Mouse (Mus musculus): Measurements from ENCODE around the gene Cntn2. TPM values are rescaled to one million over a fixed set of nuclear protein-coding genes. Genes with fewer than 3 reads are reported as not detected.
A peak's percentile ranks its signal among the peaks of the same experiment; 100 is the strongest.

Gene Cntn2
- under 1 TPM in 1 of 2 experiments, not detected in 1; 0.08 TPM for total RNA-seq (2021)
- long read RNA-seq, experiment 1, result 0 reads
- long read RNA-seq, experiment 2, result 0 reads

- DNase-seq, result no peak
- TF ChIP-seq CTCF (IDR thresholded peaks at IDR 0.05), result no peak
- H3K27ac ChIP-seq, result no peak within 1 kb of the TSS
- intact Hi-C loops (cut with DNase I), result no loop called here
- no peak within 1 kb of the TSS for H3K4me3 ChIP-seq
Measured at GRCm38 (mm10) chr1:132542762-132543306, at the start of gene Cntn2. TSS of gene Cntn2 (minus strand) at chr1:132543256.

GRCm38 (mm10) chr1:132592145-132592544 lies 49.1 kb upstream of the Cntn2 start:
- Histone ChIP-seq H3K27ac (no peak overlapping the region), H3K4me3 (no peak overlapping the region)
- no peak for TF ChIP-seq CTCF (IDR thresholded peaks at IDR 0.05)
- intact Hi-C loops (cut with DNase I), result no loop called here
- no peak for DNase-seq

DNA sequence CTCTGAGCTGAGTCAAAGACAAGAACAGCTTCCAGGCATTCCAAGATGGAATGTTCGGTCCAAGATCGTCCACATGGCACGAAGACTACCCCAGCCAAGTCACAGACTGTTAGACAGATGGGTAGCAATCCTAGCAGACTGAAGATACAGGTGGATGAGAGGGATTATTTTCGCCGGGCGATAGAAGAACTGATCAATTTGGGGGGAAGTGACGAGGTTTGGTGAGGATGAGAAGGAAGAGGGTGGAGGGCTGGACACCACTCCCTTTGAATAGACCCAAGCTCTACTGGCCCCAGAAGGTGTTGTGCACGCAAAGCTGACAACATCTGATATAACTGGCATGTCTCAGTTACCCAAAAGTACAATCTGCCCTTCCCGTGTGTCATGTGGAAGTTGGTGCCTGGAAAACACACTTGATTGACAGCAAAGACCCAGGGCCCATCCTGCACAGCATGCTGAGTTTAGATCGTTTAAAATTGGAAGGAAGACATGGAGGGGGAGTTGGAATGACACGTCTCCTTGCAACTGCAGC lies 48.4 kb upstream of the Cntn2 start:
- H3K27ac ChIP-seq, result no peak overlapping the region
- DNase-seq, result no peak
- no peak for TF ChIP-seq CTCF (IDR thresholded peaks at IDR 0.05)
- H3K4me3 ChIP-seq, result no peak overlapping the region
- intact Hi-C loops (cut with DNase I), result no loop called here

- H3K27ac ChIP-seq, result no peak overlapping the region
- TF ChIP-seq CTCF (IDR thresholded peaks at IDR 0.05), result no peak
Measured at GRCm38 (mm10) chr1:132586679-132587201, 43.7 kb upstream of the Cntn2 start.

DNA sequence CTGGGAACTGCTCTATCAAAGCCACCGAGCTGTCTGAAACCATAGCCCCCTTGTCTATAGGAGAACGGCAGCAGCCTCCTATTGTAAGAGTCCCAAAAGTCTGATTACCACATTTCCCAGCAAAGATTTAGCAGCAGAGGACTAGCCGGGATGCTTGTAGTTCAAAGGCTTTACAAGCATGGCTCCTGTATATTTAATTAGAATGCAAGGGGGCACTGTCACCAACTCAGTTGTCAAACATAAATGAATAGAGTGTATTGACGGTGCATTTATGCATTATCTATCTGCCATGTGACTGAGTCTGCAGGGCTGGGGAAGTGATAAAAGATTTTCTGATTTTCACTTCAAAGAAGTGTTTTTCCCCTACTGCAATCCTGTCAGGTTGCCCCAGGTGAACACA lies 42.3 kb upstream of the Cntn2 start:
- no peak overlapping the region for H3K4me3 ChIP-seq
- H3K27ac ChIP-seq, result no peak overlapping the region
- intact Hi-C loops (cut with DNase I), result no loop called here
- TF ChIP-seq CTCF (IDR thresholded peaks at IDR 0.05), result no peak
- DNase-seq, result no peak

More at GRCm38 (mm10) chr1:132586679-132587201, 43.7 kb upstream of the Cntn2 start:
- intact Hi-C loops (cut with DNase I), result no loop called here
- H3K4me3 ChIP-seq, result no peak overlapping the region
- no peak for DNase-seq

GRCm38 (mm10) chr1:132582998-132583604 lies 40.0 kb upstream of the Cntn2 start:
- TF ChIP-seq CTCF (IDR thresholded peaks at IDR 0.05), result no peak
- Histone ChIP-seq H3K4me3 (no peak overlapping the region), H3K27ac (no peak overlapping the region)
- intact Hi-C loops (cut with DNase I), result no loop called here
- DNase-seq, result no peak

GRCm38 (mm10) chr1:132581845-132582839 lies 39.1 kb upstream of the Cntn2 start:
- no peak for TF ChIP-seq CTCF (IDR thresholded peaks at IDR 0.05)
- no peak for DNase-seq
- intact Hi-C loops (cut with DNase I), result no loop called here
- no peak overlapping the region for H3K27ac ChIP-seq
- no peak overlapping the region for H3K4me3 ChIP-seq

DNA sequence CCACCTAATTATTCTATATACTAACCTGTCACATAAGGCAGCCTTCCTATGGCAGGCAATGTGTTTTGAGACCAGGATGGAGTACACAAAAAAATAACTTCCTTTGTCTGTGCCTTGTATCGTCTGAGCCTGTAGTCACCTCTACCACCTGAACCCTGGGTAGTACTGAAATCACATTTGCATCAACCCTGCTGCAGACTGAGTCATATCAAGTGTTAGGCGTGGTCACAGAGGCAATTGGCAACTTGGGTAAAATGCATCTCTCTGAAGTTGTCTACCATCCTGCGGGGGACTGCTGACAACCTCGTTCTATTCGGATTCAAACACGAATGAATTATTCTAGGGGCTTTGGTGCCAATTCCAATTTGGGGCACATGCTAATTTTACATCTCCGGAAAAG lies 37.0 kb upstream of the Cntn2 start:
- DNase-seq, result no peak
- Histone ChIP-seq H3K27ac (no peak overlapping the region), H3K4me3 (no peak overlapping the region)
- intact Hi-C loops (cut with DNase I), result no loop called here
- TF ChIP-seq CTCF (IDR thresholded peaks at IDR 0.05), result no peak

GRCm38 (mm10) chr1:132576845-132577244 lies 33.8 kb upstream of the Cntn2 start:
- DNase-seq, result no peak
- H3K4me3 ChIP-seq, result no peak overlapping the region
- TF ChIP-seq CTCF (IDR thresholded peaks at IDR 0.05), result no peak
- intact Hi-C loops (cut with DNase I), result no loop called here
- H3K27ac ChIP-seq, result no peak overlapping the region

DNA sequence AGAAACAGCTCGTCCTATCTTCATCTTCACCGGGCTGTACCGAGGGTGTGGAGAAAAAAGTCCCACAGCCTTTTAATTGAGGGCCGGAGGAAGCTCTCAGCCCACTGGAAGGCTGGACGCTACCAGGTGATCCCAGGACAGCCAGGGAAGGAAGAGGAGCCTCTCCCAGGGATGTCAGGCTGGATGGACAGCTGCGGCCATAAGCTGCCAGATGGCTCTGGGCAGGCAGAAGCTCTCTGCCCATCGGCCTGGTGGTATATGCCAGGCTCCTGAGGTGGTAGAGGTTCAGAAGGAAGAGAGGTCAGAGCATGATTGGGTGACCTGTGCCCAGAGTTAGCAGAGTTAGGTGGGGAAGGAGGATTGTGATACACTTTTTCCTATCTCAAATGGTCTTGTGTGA lies 29.8 kb upstream of the Cntn2 start:
- Histone ChIP-seq H3K27ac (no peak overlapping the region), H3K4me3 (no peak overlapping the region)
- DNase-seq, result peak; percentile 33
- intact Hi-C loops (cut with DNase I), result no loop called here
- no peak for TF ChIP-seq CTCF (IDR thresholded peaks at IDR 0.05)

DNA sequence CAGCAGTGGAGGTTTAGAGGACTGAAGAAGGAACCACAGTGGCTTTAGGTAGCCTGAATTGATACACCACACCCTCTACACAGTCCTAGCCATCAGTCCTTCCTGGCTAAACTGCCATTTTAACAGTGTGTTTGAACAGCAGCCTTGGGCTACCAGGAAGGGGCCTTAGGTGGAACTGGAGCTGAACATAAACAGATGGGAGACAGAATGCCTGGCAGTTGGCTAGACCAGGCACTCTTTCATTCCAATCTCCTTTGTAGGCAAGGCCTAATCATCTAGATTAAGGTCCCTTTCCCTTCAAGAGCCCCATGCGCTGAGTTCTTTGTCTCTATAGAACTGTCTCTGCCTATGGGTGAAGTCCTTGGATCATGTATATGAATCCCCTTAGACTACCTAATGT lies 28.6 kb upstream of the Cntn2 start:
- TF ChIP-seq CTCF (IDR thresholded peaks at IDR 0.05), result no peak
- no peak for DNase-seq
- H3K27ac ChIP-seq, result no peak overlapping the region
- no peak overlapping the region for H3K4me3 ChIP-seq
- intact Hi-C loops (cut with DNase I), result no loop called here

DNA sequence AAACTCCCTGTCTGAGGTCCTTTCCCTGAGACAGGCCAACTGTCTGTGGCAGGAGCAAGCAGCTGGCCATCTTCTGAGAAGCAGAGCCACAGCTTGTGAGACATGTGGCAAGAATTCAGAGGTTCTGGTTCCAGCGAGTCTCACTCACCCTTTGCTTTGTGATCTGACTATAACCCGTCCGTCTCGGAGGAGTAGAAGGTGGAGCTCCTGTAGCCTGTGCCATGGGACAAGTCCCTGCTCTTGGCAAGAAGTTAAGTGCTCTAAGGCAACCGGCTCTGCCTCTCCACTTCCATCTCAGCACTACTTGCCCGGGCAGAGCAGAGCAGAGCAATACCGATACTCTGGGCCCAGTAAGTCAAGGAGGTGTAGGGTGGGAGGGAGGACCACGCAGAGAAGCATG lies 27.9 kb upstream of the Cntn2 start:
- TF ChIP-seq CTCF (IDR thresholded peaks at IDR 0.05), result no peak
- intact Hi-C loops (cut with DNase I), result no loop called here

More for the DNA sequence above, 27.9 kb upstream of the Cntn2 start:
- DNase-seq, result no peak
- Histone ChIP-seq H3K27ac (no peak overlapping the region), H3K4me3 (no peak overlapping the region)
